Mouse (Mus musculus) adrenal gland (tissue): ENCODE data around the gene Actr1a.

Source experiments
- intact Hi-C: fragments of 180-260 bp; cut with DNase I; formaldehyde crosslinking; loops from one replicate; pipeline ENCODE4 v1.15.1; 2025

Gene Actr1a

DNA sequence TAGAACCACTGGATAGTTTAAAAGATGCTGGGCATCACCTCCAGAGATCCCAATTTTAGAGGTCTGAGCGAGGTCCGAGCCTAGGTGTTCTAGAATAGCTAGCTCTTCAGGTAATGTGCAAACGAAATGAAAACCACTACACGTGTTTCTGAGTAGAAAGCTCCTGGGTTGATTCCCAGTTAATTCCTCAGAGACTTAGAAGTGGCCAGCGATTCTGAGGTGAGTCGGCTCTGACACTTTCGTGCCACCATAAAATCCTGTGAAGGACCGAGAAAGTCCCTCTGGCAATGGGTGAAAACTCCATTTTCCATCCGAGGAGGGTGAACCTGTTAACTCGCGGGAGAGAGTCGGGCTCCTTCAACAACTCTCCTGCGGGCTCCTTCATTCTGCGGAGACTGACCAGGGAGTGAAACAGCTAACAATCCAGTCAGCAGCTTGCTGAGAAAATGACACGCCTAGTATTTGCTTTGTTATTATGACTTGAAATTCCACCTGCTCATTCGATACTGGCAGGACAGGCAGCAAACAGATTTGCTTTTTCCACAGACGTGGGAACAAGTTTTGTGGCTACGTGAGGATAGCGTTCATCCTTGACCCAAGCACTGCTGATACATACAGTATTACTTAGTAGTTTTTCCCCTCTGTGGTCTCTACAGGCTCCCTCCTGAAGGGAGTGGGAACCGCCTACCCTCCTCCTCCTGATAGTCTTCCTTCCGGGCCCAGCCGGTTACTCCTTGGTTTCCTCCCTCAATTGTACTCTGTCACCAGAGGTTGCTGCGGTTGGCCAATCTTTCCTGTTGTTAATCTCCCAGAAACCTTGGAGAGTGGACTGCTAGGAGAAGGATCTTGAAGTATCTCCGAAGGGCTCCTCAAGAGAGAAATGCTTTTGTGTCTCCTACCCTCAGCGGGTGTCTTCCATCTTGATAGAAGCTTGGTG is 37.9 kb downstream of the Actr1a start:
- intact Hi-C loops = no loop called here

DNA sequence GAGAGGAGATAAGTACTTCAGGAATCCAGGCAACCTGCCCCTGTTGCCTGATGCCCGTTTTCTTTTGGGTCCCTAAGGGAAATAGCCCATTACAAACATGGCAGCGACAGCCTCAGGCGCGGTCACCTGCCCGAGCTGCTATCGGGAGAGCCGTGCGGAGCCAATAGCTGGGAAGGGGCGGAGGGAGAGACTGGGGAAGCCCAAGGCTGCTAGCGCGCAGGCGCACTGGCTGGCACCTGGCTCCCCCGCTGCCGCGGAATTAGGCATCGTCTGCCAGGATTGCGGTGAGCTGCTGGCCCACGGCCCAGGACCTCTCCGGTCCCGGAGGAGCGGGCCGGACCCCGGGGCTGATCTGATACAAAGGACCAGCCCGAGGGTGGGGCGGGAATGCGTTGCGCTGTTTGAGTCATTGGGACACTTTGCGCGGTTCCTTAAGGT is 38.8 kb downstream of the Actr1a start:
- intact Hi-C loops = no loop called here

DNA sequence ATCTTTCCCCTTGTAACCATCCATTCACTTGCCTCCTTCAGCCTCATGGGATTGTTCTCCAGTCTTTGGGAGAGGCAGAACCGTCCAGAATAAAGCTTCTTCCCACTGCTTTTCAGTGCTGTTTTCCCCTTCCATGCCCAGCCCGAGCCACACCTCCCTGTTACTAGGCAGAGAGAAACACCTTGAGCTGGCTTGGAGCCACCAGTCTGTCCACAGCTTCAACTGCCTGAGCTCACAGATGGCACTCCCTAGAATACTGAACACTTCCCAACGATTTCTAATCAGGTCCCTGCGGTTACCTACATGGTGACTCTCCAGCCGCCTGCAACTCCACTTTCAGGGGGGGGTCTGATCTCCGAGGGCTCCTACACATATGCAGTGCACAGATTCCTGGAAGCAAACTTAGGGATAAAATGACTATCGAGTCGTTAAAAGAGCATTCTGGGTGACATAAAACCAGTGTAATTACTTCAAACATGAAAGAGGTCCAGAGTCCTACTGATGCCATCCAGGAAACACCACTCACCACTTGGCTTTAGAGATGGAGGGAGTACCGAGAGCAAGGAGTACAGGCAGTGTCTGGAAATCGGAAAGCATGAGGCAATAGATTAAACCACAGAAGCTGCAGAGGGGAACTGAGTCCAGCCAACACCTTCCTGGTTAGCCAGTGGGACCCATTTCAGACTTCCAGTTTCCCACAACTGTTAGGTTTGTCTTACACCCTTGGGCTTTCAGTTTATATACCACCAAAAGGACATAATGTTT is 45.2 kb downstream of the Actr1a start, which contains the start of gene 2310034G01Rik:
Gene 2310034G01Rik, minus strand, starts transcription at position 135 of the 765 bp plus-strand sequence.
- intact Hi-C loops = no loop called here

DNA sequence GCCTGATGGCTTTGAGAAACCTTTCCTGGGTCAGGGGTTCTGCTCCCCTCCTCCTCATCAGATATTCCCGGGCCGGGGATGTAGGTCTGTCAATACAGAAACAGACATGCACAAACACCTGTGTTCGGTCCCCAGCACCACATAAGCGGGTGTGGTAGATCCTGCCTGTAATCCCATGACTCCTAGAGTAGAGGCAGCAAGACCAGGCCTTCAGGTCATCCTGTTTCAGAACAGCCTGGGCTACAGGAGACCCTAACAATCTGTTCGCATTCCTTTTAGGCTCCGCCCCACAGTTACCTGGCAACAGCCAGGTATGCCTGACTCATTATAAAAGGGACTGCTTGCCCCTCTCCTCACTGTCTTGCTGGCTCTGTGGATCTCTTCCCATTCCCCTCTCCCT is 46.0 kb downstream of the Actr1a start:
- intact Hi-C loops = loop anchor here (5.0 kb wide), 1 partner anchor 33 kb away; no protein-coding TSS in a partner anchor

DNA sequence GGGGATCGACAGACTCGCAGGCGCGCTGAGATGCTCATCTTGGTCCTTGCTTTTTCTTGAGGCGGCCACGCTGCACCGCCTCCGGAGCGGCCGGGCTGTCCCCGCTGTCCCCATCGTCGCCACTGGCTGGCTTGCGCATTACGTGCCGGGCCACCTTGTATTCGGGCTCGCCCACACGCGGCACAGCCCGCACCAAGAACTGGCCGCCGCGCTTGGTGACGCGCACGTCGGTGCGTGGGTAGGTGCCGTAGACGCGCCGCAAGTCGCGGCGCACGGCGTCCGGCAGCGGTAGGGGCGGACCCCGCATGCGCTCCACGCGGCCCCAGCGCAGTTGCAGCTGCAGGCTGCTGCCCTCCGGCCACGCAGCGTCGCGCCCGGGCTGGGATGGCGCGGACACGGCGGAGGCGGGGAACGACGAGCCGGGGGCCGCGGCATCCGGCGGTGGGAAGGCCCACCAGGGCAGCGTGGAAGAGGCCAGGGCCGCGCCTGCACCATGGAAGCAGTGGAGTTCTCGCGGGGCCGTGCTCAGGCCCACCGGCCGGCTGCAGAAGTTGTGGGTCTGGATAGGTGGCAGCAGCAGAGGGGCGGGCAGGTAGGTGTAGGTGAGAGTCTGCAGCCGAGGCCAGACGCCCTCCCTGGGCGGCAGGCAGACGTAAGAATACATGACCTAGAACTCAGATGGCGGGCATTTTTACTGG is 46.6 kb downstream of the Actr1a start:
- intact Hi-C loops = loop anchor here (5.0 kb wide), 1 partner anchor 33 kb away; no protein-coding TSS in a partner anchor

DNA sequence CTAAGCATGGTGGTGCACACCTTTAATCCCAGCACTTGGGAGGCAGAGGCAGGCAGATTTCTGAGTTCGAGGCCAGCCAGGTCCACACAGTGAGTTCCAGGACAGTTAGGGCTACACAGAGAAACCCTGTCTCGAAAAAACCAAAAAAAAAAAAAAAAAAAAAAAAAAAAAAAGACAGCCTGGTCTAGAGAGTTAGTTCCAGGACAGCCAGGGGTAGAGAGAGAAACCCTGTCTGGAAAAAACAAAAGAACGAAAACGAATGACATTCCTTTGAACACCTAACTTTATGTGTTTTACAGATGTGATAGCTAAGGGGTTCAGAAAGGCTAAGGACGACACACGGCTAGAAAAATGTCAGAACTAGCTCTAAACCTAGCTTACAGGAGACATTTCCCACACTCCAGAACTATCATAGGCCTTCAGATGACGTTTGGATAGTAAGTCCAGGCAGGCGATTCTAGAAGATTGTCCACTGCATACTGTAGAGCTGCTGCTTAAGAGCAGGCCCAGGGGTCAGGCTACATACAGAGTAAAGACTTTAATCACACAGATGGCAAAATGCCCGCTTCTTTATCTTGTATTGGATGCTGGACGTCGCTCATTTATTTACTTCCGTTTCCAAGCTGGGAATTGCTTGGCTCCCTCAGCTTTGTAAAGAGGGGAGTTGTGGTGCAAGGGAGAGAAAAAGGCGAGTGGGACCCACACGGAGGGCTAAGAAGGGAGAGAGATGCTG is 47.4 kb downstream of the Actr1a start:
- intact Hi-C loops = loop anchor here (5.0 kb wide), 1 partner anchor 34 kb away; no protein-coding TSS in a partner anchor

DNA sequence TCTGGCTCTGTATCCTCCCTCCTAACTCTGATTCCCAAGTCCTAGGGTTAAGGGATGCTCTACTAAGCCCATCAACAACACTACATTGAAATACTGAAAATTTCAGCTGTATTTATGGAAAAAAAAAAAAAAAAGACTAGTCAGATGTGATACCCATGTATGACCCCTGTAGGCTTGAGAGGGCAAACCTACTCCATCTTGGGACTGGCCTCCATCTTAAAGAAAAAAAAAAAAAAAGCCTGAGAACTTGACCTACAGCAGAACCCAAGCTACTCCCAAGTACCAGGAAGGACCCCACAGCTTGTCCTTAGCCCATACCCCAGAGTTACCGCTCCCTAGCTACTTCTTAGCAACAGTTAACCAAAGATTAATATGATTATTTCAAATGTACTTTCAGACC is 48.4 kb downstream of the Actr1a start:
- intact Hi-C loops = loop anchor here (5.0 kb wide), 1 partner anchor 35 kb away; no protein-coding TSS in a partner anchor

DNA sequence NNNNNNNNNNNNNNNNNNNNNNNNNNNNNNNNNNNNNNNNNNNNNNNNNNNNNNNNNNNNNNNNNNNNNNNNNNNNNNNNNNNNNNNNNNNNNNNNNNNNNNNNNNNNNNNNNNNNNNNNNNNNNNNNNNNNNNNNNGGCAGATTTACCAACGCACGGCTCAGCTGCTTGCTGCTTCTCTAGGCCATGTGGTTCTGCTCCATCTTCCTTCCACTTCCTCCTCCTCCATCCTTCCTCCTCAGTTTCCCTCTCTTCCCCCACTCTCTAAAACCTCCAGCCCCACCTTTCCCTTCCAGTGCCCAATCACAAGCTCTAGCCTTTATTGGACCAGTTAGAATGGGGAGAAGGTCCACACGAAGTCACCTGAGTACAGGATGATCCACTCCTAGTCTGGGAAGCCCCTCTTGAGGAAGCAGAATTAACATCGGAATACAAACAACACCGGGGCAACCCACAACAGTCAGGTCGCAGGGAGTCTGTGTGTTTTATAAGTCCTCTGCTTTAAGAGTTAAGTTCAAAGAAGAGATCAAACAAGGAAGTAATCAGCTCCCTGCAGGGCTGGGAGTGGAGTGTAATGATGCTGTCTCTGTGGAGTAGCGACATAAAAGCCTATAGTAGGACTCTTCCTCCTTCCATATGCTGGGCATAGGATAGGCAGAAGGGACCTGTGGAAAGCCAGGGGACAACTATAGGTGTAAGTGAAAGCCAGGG is 50.7 kb downstream of the Actr1a start:
- intact Hi-C loops = loop anchor here (5.0 kb wide), 1 partner anchor 37 kb away; no protein-coding TSS in a partner anchor

DNA sequence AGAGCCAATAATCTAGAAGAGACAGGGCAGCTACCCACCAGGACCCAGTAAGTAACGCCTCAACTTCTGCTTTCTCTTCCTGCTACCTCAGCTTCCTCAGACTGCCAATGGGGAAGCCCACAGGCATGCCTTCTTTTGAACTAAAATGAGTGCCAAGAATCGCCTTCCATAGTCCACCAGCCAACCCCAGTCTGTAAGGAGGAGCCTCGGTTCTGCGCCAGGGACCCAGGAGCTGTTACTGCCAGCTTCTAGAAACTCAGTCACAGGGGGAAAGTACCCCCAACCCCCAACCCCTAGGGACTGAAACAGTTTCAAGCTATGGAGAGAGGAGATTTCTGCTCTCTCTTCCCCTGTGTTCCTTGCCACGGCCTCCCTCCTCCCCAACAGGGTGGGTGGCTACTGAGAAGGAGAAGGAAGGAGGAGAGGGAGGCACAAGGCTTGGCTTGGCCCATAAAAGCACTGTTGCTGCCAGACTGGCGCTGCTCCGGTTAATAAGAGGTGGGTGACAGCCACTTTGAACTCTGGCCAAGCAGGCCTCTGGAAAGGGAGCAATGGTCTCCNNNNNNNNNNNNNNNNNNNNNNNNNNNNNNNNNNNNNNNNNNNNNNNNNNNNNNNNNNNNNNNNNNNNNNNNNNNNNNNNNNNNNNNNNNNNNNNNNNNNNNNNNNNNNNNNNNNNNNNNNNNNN is 56.1 kb downstream of the Actr1a start:
- intact Hi-C loops = no loop called here

DNA sequence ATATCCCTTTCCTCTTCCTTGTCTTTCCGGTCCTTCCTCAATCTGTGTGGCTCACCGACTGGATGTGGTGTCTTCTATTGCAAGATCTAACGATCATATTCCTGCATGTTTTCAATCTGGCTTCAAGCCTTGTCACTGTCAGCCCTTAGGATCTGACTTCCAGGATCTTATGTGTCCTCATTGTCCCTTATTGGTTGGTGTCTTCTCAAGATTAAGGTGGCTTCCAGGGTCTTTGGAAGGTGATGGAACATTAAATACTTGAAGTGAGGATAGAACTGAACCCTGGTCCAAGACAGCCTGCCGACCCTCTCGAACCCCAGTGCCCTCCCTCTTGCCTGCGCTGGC is 56.6 kb downstream of the Actr1a start:
- intact Hi-C loops = no loop called here

DNA sequence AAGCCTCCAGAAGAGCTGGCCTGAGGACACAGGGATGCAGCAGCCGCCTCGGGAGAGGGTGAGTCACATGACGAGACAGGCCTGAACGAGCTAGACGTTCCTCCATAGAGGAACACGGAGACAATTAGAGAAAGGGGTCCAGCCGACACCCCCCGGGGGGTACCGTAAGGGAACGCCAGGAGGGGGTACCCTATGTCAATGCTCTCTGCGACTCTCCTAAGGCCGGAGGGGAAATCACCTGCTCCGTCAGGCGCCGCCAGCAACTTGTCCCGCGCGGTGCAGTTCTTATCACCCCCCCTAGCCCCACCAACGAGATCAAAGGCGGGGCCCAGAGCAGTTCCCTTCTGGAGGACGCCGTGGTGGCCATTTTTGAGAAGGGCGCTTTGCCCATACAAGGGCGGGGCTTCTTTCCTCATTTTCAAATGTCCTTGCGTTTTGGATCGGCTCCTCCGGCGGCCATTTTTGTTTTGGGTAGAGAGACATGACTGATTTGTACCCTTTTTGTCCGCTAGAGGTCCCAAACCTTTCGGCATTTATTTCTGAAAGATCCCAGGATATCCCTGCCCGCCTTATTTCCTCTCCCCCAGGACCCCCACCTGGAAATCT is 57.1 kb downstream of the Actr1a start, which contains the start of gene Cuedc2:
Gene Cuedc2, minus strand, starts transcription at position 372 of the 606 bp plus-strand sequence.
- intact Hi-C loops = no loop called here

DNA sequence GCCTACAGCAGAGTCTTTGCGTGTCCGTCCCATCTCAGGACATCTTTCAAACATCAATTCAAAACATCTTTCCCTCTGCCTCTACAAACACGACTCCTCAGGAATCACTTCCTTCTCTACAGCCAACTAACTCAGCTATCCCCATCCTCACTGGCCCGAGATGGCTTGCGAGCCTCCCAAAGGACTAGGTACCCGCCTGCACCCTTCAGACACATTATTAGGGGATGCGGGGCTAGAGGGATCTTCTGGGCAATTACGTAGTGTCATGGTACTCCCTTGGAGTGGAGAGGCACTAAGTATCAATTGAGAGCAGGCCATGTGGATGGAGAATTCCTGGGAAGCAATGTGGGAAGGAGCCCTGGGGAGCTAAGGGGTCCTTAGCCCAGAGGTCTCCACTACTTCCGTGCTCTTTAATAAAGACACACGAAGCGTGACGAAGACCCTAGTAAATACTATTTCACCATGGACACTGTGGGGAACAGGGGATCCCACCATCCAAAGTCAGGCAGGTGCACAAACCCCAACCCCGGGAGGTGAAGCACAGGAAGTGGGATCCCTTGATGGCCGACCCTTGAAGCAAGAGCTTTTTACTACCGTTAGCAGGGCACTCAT is 57.7 kb downstream of the Actr1a start:
- intact Hi-C loops = no loop called here

DNA sequence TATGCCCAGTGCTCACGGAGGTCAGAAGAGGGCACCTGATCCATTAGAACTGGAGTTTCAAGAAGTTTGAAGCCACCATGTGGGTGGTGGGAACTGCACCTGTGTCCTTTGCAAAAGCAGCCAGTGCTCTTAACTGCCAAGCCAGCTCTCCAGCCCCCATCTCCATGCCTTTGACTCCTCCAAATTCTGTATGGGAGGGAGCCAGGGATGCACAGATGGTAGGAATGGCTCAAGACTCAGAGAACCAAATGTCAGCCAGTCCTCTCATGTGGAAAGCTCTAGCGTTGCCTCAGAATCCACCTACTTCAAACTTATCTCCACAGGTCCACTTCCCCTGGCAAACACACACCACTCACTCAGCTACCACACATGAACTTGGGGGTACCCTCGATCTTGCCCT is 61.6 kb downstream of the Actr1a start:
- intact Hi-C loops = loop anchor here (5.0 kb wide), 1 partner anchor 33 kb away; no protein-coding TSS in a partner anchor

DNA sequence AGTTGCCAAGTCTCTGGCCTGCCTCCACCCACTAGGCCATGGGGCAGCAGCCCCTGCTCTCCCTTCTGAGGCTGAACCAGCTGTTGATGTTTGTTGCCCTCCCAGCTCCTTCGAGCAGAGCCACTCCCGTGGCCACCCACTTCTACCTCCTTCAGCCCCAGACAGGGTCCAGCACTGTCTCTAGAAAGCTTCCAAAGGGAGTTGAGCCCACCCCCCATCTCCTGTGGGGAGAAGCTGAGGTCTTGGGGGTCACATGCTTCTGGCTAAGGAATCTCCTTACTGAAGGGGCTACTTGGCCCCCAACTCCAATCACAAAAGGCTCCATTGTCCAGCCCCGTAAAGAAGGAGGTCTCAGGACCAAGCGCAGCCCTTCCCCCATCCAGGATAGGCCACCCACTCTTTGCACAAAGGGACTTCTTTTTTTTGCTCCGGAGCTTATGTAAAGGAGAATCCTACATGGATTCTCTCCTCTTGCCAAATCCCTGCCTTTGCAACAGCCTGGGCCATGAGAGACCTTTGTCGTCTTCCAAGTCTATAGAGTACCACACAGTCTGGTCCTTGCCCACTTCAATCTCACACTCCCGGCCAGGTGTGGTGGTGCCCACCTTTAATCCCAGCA is 62.7 kb downstream of the Actr1a start:
- intact Hi-C loops = loop anchor here (5.0 kb wide), 1 partner anchor 34 kb away; no protein-coding TSS in a partner anchor

DNA sequence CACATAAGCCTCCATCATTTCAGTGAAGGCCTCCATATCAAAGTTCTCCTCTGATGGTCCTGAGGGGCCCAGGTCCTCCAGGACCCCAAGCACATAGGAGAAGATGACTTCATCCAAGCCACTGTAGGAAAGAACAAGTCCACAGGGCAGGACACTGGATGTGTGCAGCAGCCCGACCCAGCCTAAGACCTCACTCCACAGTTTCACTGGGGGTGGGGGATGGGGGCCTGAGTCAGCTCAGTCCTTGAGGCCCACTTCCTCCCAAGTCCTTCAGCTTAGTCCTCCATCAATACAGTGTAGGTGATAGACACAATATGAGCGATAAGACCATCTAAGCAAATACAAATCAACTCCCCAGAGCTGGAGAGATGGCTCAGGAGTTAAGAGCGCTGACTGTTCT is 63.6 kb downstream of the Actr1a start:
- intact Hi-C loops = loop anchor here (5.0 kb wide), 1 partner anchor 35 kb away; no protein-coding TSS in a partner anchor

DNA sequence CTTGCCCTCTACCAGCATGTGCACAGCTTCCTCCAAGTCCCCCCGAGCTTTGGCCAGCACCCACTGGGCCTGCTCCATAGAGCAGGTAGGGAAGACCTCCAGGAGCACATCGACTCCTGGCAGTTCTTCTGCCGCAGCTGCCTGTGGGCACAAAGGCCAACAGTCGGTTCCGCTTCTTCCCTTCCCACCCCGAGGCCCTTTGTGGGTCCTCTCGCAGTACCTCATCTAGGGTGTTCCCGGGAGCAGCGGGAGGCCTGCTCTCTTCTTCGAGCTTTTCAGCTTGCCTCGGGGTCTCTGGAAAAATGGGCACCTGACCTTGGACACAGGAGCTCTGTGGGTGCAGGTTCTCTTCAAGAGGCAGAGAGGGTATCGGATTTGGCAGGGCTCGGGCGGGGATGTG is 64.2 kb downstream of the Actr1a start:
- intact Hi-C loops = loop anchor here (5.0 kb wide), 1 partner anchor 36 kb away; no protein-coding TSS in a partner anchor

DNA sequence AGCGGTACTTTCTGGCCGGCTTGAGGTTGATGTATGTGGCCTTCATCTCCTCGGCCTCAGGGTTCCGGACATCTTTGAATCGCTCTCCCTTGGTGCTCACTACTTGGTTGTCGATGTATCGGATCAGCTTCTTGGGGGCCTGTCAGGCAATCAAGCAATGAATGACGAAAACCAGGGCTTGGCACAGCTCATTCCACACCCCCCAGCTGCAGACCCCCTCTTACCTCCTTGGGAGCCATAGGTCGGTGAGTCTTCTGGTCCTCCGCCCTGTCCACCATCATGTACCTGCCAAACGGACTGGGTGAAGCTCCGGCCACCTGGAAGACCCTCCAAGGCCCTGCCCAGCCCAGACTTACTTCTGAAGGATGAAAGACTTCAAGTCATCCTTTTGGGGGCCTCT is 64.9 kb downstream of the Actr1a start:
- intact Hi-C loops = loop anchor here (1.0 to 5.0 kb wide), 2 partner anchors 26 to 37 kb away; partner anchors contain the start of gene Nfkb2
